In genomic region chr6:34921941-34922340, GRCm38 (mm10) we compare ENCODE assay signal across 9 mouse cellular contexts. TPM values are rescaled to one million over a fixed set of nuclear protein-coding genes. Genes with fewer than 3 reads are reported as not detected.
A peak's percentile ranks its signal among the peaks of the same experiment; 100 is the strongest.
DNase-seq lines count a peak whose midpoint lies in the region; ATAC-seq lines count a peak whose summit lies in the region.
"Had no signal": no experiment of that assay in that cellular context is flagged by ENCODE, and none has a peak within 500 bp of the region (broad histone marks: within the 10 kb centered on the region; RNA-seq: fewer than 3 reads in every experiment).

No protein-coding gene starts in this region.

- H3K36me3 ChIP-seq in forebrain, embryonic 14.5 days (ENCODE audit: control insufficient read depth, insufficient read depth, low read length), result no peaks in the 10 kb centered on the region
- no peaks in the 10 kb centered on the region for H3K36me3 ChIP-seq in forebrain, embryonic 13.5 days (ENCODE audit: poor library complexity, severe bottlenecking)
- no peaks in the 10 kb centered on the region for H3K36me3 ChIP-seq in kidney, embryonic 14.5 days (ENCODE audit: control insufficient read depth, insufficient read depth, low read length)
- H3K36me3 ChIP-seq: limb, embryonic 15.5 days had no signal

- DNase-seq in forebrain, embryonic 14.5 days (ENCODE audit: low spot score), result peak; percentile 11
- DNase-seq in urinary bladder, postnatal 14 days (ENCODE audit: low spot score), result peak; percentile 30
- DNase-seq in urinary bladder, adult 18-20 months (ENCODE audit: low spot score in 2 of 2), result no peak
- DNase-seq in right cerebral cortex, postnatal 4 days, result no peak

- no peak overlapping the region for H3K4me3 ChIP-seq in forebrain, embryonic 14.5 days (ENCODE audit: low read depth, low read length)
- no peak overlapping the region for H3K4me3 ChIP-seq in forebrain, embryonic 13.5 days
- no peak overlapping the region for H3K4me3 ChIP-seq in kidney, embryonic 14.5 days (ENCODE audit: low read length)
- H3K4me3 ChIP-seq: limb, embryonic 15.5 days had no signal

- WGBS in forebrain, embryonic 14.5 days, result 59% methylated on average over 14 of the region's 14 CpGs
- WGBS in forebrain, embryonic 13.5 days, result 50% methylated on average over 13 of the region's 14 CpGs
- WGBS in kidney, embryonic 14.5 days, result 68% methylated on average over 14 of the region's 14 CpGs

- no peak overlapping the region for H3K27ac ChIP-seq in forebrain, embryonic 14.5 days (ENCODE audit: low read depth, low read length)
- H3K27ac ChIP-seq in forebrain, embryonic 13.5 days, result no peak overlapping the region
- no peak overlapping the region for H3K27ac ChIP-seq in kidney, embryonic 14.5 days (ENCODE audit: low read depth, low read length)
- H3K27ac ChIP-seq: limb, embryonic 15.5 days had no signal

- no peaks in the 10 kb centered on the region for H3K9me3 ChIP-seq in forebrain, embryonic 14.5 days (replicated peaks; ENCODE audit: control insufficient read depth, low read length)
- H3K9me3 ChIP-seq in forebrain, embryonic 13.5 days (replicated peaks), result no peaks in the 10 kb centered on the region
- no peaks in the 10 kb centered on the region for H3K9me3 ChIP-seq in kidney, embryonic 14.5 days (ENCODE audit: control insufficient read depth, low read length)
- H3K9me3 ChIP-seq: limb, embryonic 15.5 days had no signal

- H3K9ac ChIP-seq in forebrain, embryonic 14.5 days (ENCODE audit: low read length), result no peak overlapping the region
- H3K9ac ChIP-seq in forebrain, embryonic 13.5 days, result no peak overlapping the region
- no peak overlapping the region for H3K9ac ChIP-seq in kidney, embryonic 14.5 days (ENCODE audit: low read depth, low read length)
- H3K9ac ChIP-seq: limb, embryonic 15.5 days had no signal

- H3K4me1 ChIP-seq in forebrain, embryonic 14.5 days (ENCODE audit: control insufficient read depth, insufficient read depth, low read length), result no peaks in the 10 kb centered on the region
- no peaks in the 10 kb centered on the region for H3K4me1 ChIP-seq in forebrain, embryonic 13.5 days
- no peaks in the 10 kb centered on the region for H3K4me1 ChIP-seq in kidney, embryonic 14.5 days (ENCODE audit: control insufficient read depth, insufficient read depth, low read length)
- H3K4me1 ChIP-seq: limb, embryonic 15.5 days had no signal

- no peak overlapping the region for H3K4me2 ChIP-seq in forebrain, embryonic 14.5 days (ENCODE audit: low read length)
- no peak overlapping the region for H3K4me2 ChIP-seq in forebrain, embryonic 13.5 days
- no peak overlapping the region for H3K4me2 ChIP-seq in kidney, embryonic 14.5 days (replicated peaks; ENCODE audit: low read depth, low read length)
- H3K4me2 ChIP-seq: limb, embryonic 15.5 days had no signal

- no peak for ATAC-seq in forebrain, embryonic 14.5 days
- no peak for ATAC-seq in forebrain, embryonic 13.5 days
- peak; percentile 78 for ATAC-seq in erythroid progenitor cell, adult 5-6 weeks (replicated peaks; ENCODE audit: low FRiP score, poor library complexity, severe bottlenecking)
- peak; percentile 35; the same call in 1 of the 2 replicates for ATAC-seq in kidney, embryonic 14.5 days (ENCODE audit: low FRiP score, low TSS enrichment)
- peak; percentile 93 for ATAC-seq in megakaryocyte, adult 5-6 weeks (ENCODE audit: poor library complexity, severe bottlenecking)

- no peaks in the 10 kb centered on the region for H3K27me3 ChIP-seq in forebrain, embryonic 14.5 days (replicated peaks; ENCODE audit: control insufficient read depth, insufficient read depth, low read length)
- H3K27me3 ChIP-seq in forebrain, embryonic 13.5 days, result no peaks in the 10 kb centered on the region
- H3K27me3 ChIP-seq in kidney, embryonic 14.5 days (ENCODE audit: control insufficient read depth, insufficient read depth, low read length), result no peaks in the 10 kb centered on the region
- H3K27me3 ChIP-seq: limb, embryonic 15.5 days had no signal

RNA-seq across cellular contexts. Expression of gene Stra8, which starts 2.0 kb away (rescaled TPM):
- polyA plus RNA-seq in forebrain, embryonic 14.5 days (2014; fragmentation: Nextera tagmentation; extraction: Ambion mirVana), result not detected in 2 replicates
- polyA plus RNA-seq in forebrain, embryonic 13.5 days (2015; fragmentation: Nextera tagmentation; extraction: Ambion mirVana), result not detected in 2 replicates
- total RNA-seq in erythroid progenitor cell, adult 5-6 weeks (2015; ENCODE audit: low replicate concordance), result not detected in 2 replicates
- not detected in 2 replicates for total RNA-seq in erythroid progenitor cell, adult 5-6 weeks (2017; ENCODE audit: low replicate concordance)
- not detected in 2 replicates for polyA plus RNA-seq in kidney, embryonic 14.5 days (2014; fragmentation: Nextera tagmentation; extraction: Ambion mirVana)
- total RNA-seq in megakaryocyte, adult 5-6 weeks (2015), result not detected in 2 replicates
- not detected in 2 replicates for total RNA-seq in megakaryocyte, adult 5-6 weeks (2017)
- polyA plus RNA-seq: limb, embryonic 15.5 days had no signal

RNA-seq across cellular contexts. Expression of gene Wdr91, which starts 11.3 kb away (rescaled TPM):
- polyA plus RNA-seq in forebrain, embryonic 14.5 days (2014; fragmentation: Nextera tagmentation; extraction: Ambion mirVana), result 11.0 and 12.0 TPM in 2 replicates
- polyA plus RNA-seq in forebrain, embryonic 13.5 days (2015; fragmentation: Nextera tagmentation; extraction: Ambion mirVana), result 9.7 and 10.7 TPM in 2 replicates
- 35.6 and 63.1 TPM in 2 replicates for total RNA-seq in erythroid progenitor cell, adult 5-6 weeks (2015; ENCODE audit: low replicate concordance)
- 74.3 and 74.4 TPM in 2 replicates for total RNA-seq in erythroid progenitor cell, adult 5-6 weeks (2017; ENCODE audit: low replicate concordance)
- polyA plus RNA-seq in kidney, embryonic 14.5 days (2014; fragmentation: Nextera tagmentation; extraction: Ambion mirVana), result 7.3 and 11.0 TPM in 2 replicates
- total RNA-seq in megakaryocyte, adult 5-6 weeks (2015), result 4.2 and 7.6 TPM in 2 replicates
- total RNA-seq in megakaryocyte, adult 5-6 weeks (2017), result 19.6 and 27.5 TPM in 2 replicates

RNA-seq across cellular contexts. Expression of gene Cyren, which starts 44.1 kb away (rescaled TPM):
- 7.9 and 8.0 TPM in 2 replicates for polyA plus RNA-seq in forebrain, embryonic 14.5 days (2014; fragmentation: Nextera tagmentation; extraction: Ambion mirVana)
- polyA plus RNA-seq in forebrain, embryonic 13.5 days (2015; fragmentation: Nextera tagmentation; extraction: Ambion mirVana), result 12.1 and 14.6 TPM in 2 replicates
- total RNA-seq in erythroid progenitor cell, adult 5-6 weeks (2015; ENCODE audit: low replicate concordance), result 6.7 and 10.5 TPM in 2 replicates
- 6.7 and 9.4 TPM in 2 replicates for total RNA-seq in erythroid progenitor cell, adult 5-6 weeks (2017; ENCODE audit: low replicate concordance)
- 13.1 and 14.2 TPM in 2 replicates for polyA plus RNA-seq in kidney, embryonic 14.5 days (2014; fragmentation: Nextera tagmentation; extraction: Ambion mirVana)
- 7.5 and 8.1 TPM in 2 replicates for total RNA-seq in megakaryocyte, adult 5-6 weeks (2015)
- total RNA-seq in megakaryocyte, adult 5-6 weeks (2017), result 3.8 and 7.1 TPM in 2 replicates

RNA-seq across cellular contexts. Expression of gene Tmem140, which starts 59.0 kb away (rescaled TPM):
- polyA plus RNA-seq in forebrain, embryonic 14.5 days (2014; fragmentation: Nextera tagmentation; extraction: Ambion mirVana), result 0.65 and 0.79 TPM in 2 replicates
- polyA plus RNA-seq in forebrain, embryonic 13.5 days (2015; fragmentation: Nextera tagmentation; extraction: Ambion mirVana), result 1.4 and 1.7 TPM in 2 replicates
- total RNA-seq in erythroid progenitor cell, adult 5-6 weeks (2015; ENCODE audit: low replicate concordance), result 3.8 TPM in 1 of 2 replicates, not detected in the other
- total RNA-seq in erythroid progenitor cell, adult 5-6 weeks (2017; ENCODE audit: low replicate concordance), result 3.6 and 5.4 TPM in 2 replicates
- 0.64 and 1.0 TPM in 2 replicates for polyA plus RNA-seq in kidney, embryonic 14.5 days (2014; fragmentation: Nextera tagmentation; extraction: Ambion mirVana)
- total RNA-seq in megakaryocyte, adult 5-6 weeks (2015), result 3.1 and 5.0 TPM in 2 replicates
- total RNA-seq in megakaryocyte, adult 5-6 weeks (2017), result 2.8 and 6.1 TPM in 2 replicates

Comparison
In these comparisons a context has a peak if more than half of its experiments do, and no peak if none do; other contexts are left out.
1. DNase-seq: peak in forebrain, embryonic 14.5 days (single experiment) and urinary bladder, postnatal 14 days (single experiment); none in urinary bladder, adult 18-20 months (0 of 2) and right cerebral cortex, postnatal 4 days (single experiment).
2. ATAC-seq: peak in erythroid progenitor cell, adult 5-6 weeks (single experiment), kidney, embryonic 14.5 days (single experiment) and megakaryocyte, adult 5-6 weeks (single experiment); none in forebrain, embryonic 14.5 days (single experiment) and forebrain, embryonic 13.5 days (single experiment).